Mouse (Mus musculus) NIH3T3 (cell line): ENCODE measurements around the gene Gm13769.
"Not testable (repeated sequence)": the region's sequence is repeated elsewhere in the genome, so short reads cannot be mapped to it uniquely, and the experiment has no call there.

Experiments used
- DNase-seq: peaks from one replicate; pipeline ENCODE4 v3.0.0-alpha.2; 2012; ENCODE audit warnings: low read depth

Gm13769 gene

GRCm38 (mm10) chr2:90321900-90322299 lies at the start of gene Gm13769:
TSS of gene Gm13769 (plus strand) at chr2:90322200.
- DNase-seq: not testable (repeated sequence)

- DNase-seq: no peak
Measured at GRCm38 (mm10) chr2:90292741-90293140, 29.3 kb upstream of the Gm13769 start, which contains the start of gene Olfr1272. TSS of gene Olfr1272 (minus strand) at chr2:90292841.

- not testable (repeated sequence) for DNase-seq
Measured at GRCm38 (mm10) chr2:90346694-90347093, 24.7 kb downstream of the Gm13769 start.

GRCm38 (mm10) chr2:90351047-90351446 lies 29.0 kb downstream of the Gm13769 start:
- DNase-seq: not testable (repeated sequence)

GRCm38 (mm10) chr2:90351540-90351939 lies 29.5 kb downstream of the Gm13769 start:
- not testable (repeated sequence) for DNase-seq

GRCm38 (mm10) chr2:90359229-90359628 lies 37.2 kb downstream of the Gm13769 start:
- not testable (repeated sequence) for DNase-seq

GRCm38 (mm10) chr2:90360199-90360598 lies 38.2 kb downstream of the Gm13769 start:
- DNase-seq: not testable (repeated sequence)
